Mouse (Mus musculus) intestine, embryonic 15.5 days (tissue): ENCODE data around the gene Selenoo. TPM values are rescaled to one million over a fixed set of nuclear protein-coding genes. Genes with fewer than 3 reads are reported as not detected.

ENCODE experiments used
- ATAC-seq: fragments of 200-750 bp; cut with Nextera tagmentation; 2 replicates; pipeline ENCODE4 v1.8.0; 2017; ENCODE audit warnings: moderate TSS enrichment, moderate library complexity
- H3K27ac ChIP-seq: fragments of 300-500 bp; sonication (generic); 2 replicates; pipeline ENCODE4 v1.5.1; 2015; ENCODE audit warnings: mild to moderate bottlenecking, inconsistent platforms
- H3K27me3 ChIP-seq: fragments of 300-500 bp; sonication (generic); replicated peaks from 2 replicates; pipeline ENCODE4 v1.6.1; 2015; ENCODE audit warnings: inconsistent platforms
- H3K36me3 ChIP-seq: fragments of 300-500 bp; sonication (generic); 2 replicates; pipeline ENCODE4 v1.6.1; 2015; ENCODE audit warnings: inconsistent platforms
- H3K4me1 ChIP-seq: fragments of 300-500 bp; sonication (generic); replicated peaks from 2 replicates; pipeline ENCODE4 v1.6.1; 2015; ENCODE audit warnings: inconsistent platforms
- H3K4me2 ChIP-seq: fragments of 300-500 bp; sonication (generic); replicated peaks from 2 replicates; pipeline ENCODE4 v1.6.1; 2015; ENCODE audit warnings: mild to moderate bottlenecking, inconsistent platforms
- H3K4me3 ChIP-seq: fragments of 300-500 bp; sonication (generic); replicated peaks from 2 replicates; pipeline ENCODE4 v1.5.1; 2015; ENCODE audit warnings: inconsistent platforms
- H3K9ac ChIP-seq: fragments of 300-500 bp; sonication (generic); 2 replicates; pipeline ENCODE4 v1.6.1; 2015; ENCODE audit warnings: inconsistent platforms
- H3K9me3 ChIP-seq: fragments of 300-500 bp; sonication (generic); 2 replicates; pipeline ENCODE4 v1.6.1; 2016; ENCODE audit warnings: inconsistent platforms
- WGBS: fragments of 180-500 bp; shearing (Covaris S2); methylation state at CpG from one replicate; pipeline ENCODE4 v1.1.7; 2015; 5-methylcytosine and 5-hydroxymethylcytosine counted together
- polyA plus RNA-seq: library from polyadenylated mRNA; unstranded; fragments of >200 nt; fragmentation: Nextera tagmentation; extraction: Ambion mirVana; gene quantifications from 2 replicates; pipeline ENCODE4 v1.2.1, GENCODE M21; 2015

Selenoo gene
- polyA plus RNA-seq, 1 experiment from 2014 or later: 15.9 TPM

GRCm38 (mm10) chr15:89147024-89147423 lies 58.1 kb downstream of the Selenoo start:
- H3K4me2 ChIP-seq: peak overlapping the region; percentile 67
- no peaks in the 10 kb centered on the region for H3K36me3 ChIP-seq
- H3K27me3 ChIP-seq: peaks cover 59% of the 10 kb centered on the region
- no peak overlapping the region for H3K27ac ChIP-seq
- WGBS: 7% methylated on average over 16 of the region's 16 CpGs
- peak overlapping the region; percentile 30 for H3K4me3 ChIP-seq
- H3K9me3 ChIP-seq: no peaks in the 10 kb centered on the region
- peaks cover 29% of the 10 kb centered on the region for H3K4me1 ChIP-seq
- H3K9ac ChIP-seq: no peak overlapping the region
- no peak for ATAC-seq

GRCm38 (mm10) chr15:89147456-89147855 lies 58.6 kb downstream of the Selenoo start:
- Histone ChIP-seq H3K36me3 (no peaks in the 10 kb centered on the region), H3K27me3 (peaks cover 59% of the 10 kb centered on the region), H3K9ac (no peak overlapping the region), H3K27ac (no peak overlapping the region), H3K4me3 (no peak overlapping the region), H3K4me2 (no peak overlapping the region), H3K4me1 (peaks cover 29% of the 10 kb centered on the region), H3K9me3 (no peaks in the 10 kb centered on the region)
- 21% methylated on average over 10 of the region's 10 CpGs for WGBS
- ATAC-seq: no peak

GRCm38 (mm10) chr15:89147895-89148294 lies 59.0 kb downstream of the Selenoo start:
- no peaks in the 10 kb centered on the region for H3K9me3 ChIP-seq
- H3K27ac ChIP-seq: no peak overlapping the region
- peaks cover 59% of the 10 kb centered on the region for H3K27me3 ChIP-seq
- peaks cover 29% of the 10 kb centered on the region for H3K4me1 ChIP-seq
- no peaks in the 10 kb centered on the region for H3K36me3 ChIP-seq
- no peak overlapping the region for H3K9ac ChIP-seq
- peak overlapping the region; percentile 97 for H3K4me2 ChIP-seq
- no peak overlapping the region for H3K4me3 ChIP-seq
- ATAC-seq: no peak
- whole genome bisulfite sequencing: 57% methylated on average over 4 of the region's 4 CpGs

- peaks cover 59% of the 10 kb centered on the region for H3K27me3 ChIP-seq
- peaks cover 29% of the 10 kb centered on the region for H3K4me1 ChIP-seq
- H3K4me3 ChIP-seq: peak overlapping the region; percentile 68
- peak overlapping the region; percentile 97 for H3K4me2 ChIP-seq
- peak overlapping the region; percentile 68 for H3K9ac ChIP-seq
- WGBS: 8% methylated on average over 24 of the region's 25 CpGs
- ATAC-seq: no peak
- H3K27ac ChIP-seq: peak overlapping the region; percentile 42; the same call in 1 of the 2 replicates
- H3K9me3 ChIP-seq: no peaks in the 10 kb centered on the region
- no peaks in the 10 kb centered on the region for H3K36me3 ChIP-seq
Observed at GRCm38 (mm10) chr15:89148496-89149270, 59.8 kb downstream of the Selenoo start.

- ATAC-seq: peak; percentile 69
- H3K4me1 ChIP-seq: peaks cover 29% of the 10 kb centered on the region
- H3K9ac ChIP-seq: peak within 1 kb of the TSS; percentile 68
- no peaks in the 10 kb centered on the region for H3K36me3 ChIP-seq
- peak within 1 kb of the TSS; percentile 97 for H3K4me2 ChIP-seq
- peak within 1 kb of the TSS; percentile 42 for H3K27ac ChIP-seq
- H3K4me3 ChIP-seq: peak within 1 kb of the TSS; percentile 68
- no peaks in the 10 kb centered on the region for H3K9me3 ChIP-seq
- WGBS: 2% methylated on average over 59 of the region's 61 CpGs
- H3K27me3 ChIP-seq: peaks cover 54% of the 10 kb centered on the region
Observed at GRCm38 (mm10) chr15:89149271-89150040, 60.6 kb downstream of the Selenoo start, which contains the start of gene Mapk11. Gene Mapk11 (minus strand): TSS chr15:89149628.

Other genes starting within 250 kb of the Selenoo start
- 53.8 and 54.5 TPM in 2 replicates for gene Pim3, start 226.9 kb upstream of the Selenoo start, polyA plus RNA-seq
- not detected in 2 replicates for gene Ttll8, start 134.7 kb upstream of the Selenoo start, polyA plus RNA-seq
- not detected in 2 replicates for gene Mlc1, start 110.1 kb upstream of the Selenoo start, polyA plus RNA-seq
- not detected in 2 replicates for gene Mov10l1, start 106.2 kb upstream of the Selenoo start, polyA plus RNA-seq
- 0.21 and 0.59 TPM in 2 replicates for gene Panx2, start 29.4 kb upstream of the Selenoo start, polyA plus RNA-seq
- 46.4 and 56.6 TPM in 2 replicates for gene Trabd, start 14.0 kb upstream of the Selenoo start, polyA plus RNA-seq
- 10.5 and 12.6 TPM in 2 replicates for gene Tubgcp6, start 34.0 kb downstream of the Selenoo start, polyA plus RNA-seq
- 20.3 and 20.8 TPM in 2 replicates for gene Hdac10, start 39.6 kb downstream of the Selenoo start, polyA plus RNA-seq
- 3.6 and 4.2 TPM in 2 replicates for gene Mapk12, start 51.6 kb downstream of the Selenoo start, polyA plus RNA-seq
- 5.8 and 6.0 TPM in 2 replicates for gene Mapk11, start 60.5 kb downstream of the Selenoo start, polyA plus RNA-seq
- gene Plxnb2, start 91.7 kb downstream of the Selenoo start, polyA plus RNA-seq: 107 and 118 TPM in 2 replicates
- 12.1 and 13.1 TPM in 2 replicates for gene Dennd6b, start 107.4 kb downstream of the Selenoo start, polyA plus RNA-seq
- gene Ppp6r2, start 122.5 kb downstream of the Selenoo start, polyA plus RNA-seq: 21.6 and 23.9 TPM in 2 replicates
- 35.1 and 38.8 TPM in 2 replicates for gene Sbf1, start 226.2 kb downstream of the Selenoo start, polyA plus RNA-seq
- 1.4 and 1.5 TPM in 2 replicates for gene Adm2, start 233.6 kb downstream of the Selenoo start, polyA plus RNA-seq
- 0.32 and 0.36 TPM in 2 replicates for gene Miox, start 245.3 kb downstream of the Selenoo start, polyA plus RNA-seq